Mouse (Mus musculus) naive thymus-derived CD4-positive, alpha-beta T cell, adult 5 months (primary cell): ENCODE results near the gene Fancm. TPM values are rescaled to one million over a fixed set of nuclear protein-coding genes. Genes with fewer than 3 reads are reported as not detected.

Experiments used
- polyA plus RNA-seq: library from polyadenylated mRNA; unstranded; fragments of 100-300 nt; shearing (Covaris generic); gene quantifications from one replicate; pipeline ENCODE4 v1.2.1, GENCODE M21; 2017

The Fancm gene
- 15.7 TPM for polyA plus RNA-seq

GRCm38 (mm10) chr12:65075085-65075732, at the start of gene Fancm:
Gene Fancm (plus strand): TSS chr12:65075603.

GRCm38 (mm10) chr12:65036190-65036870, 39.1 kb upstream of the Fancm start, which contains the start of gene Prpf39:
Gene Prpf39 (plus strand): TSS chr12:65036333.

GRCm38 (mm10) chr12:65073611-65074178, 1.7 kb upstream of the Fancm start, which contains the start of gene Fkbp3:
Gene Fkbp3 (minus strand): TSS chr12:65074007.

GRCm38 (mm10) chr12:65172021-65172951, 96.9 kb downstream of the Fancm start, which contains the start of gene Mis18bp1:
Gene Mis18bp1 (minus strand): TSS chr12:65172604.

Other genes with a start within 250 kb of the Fancm start
- 13.9 TPM for gene Gm527, start 157.7 kb upstream of the Fancm start, polyA plus RNA-seq
- 28.5 TPM for gene Klhl28, start 110.1 kb upstream of the Fancm start, polyA plus RNA-seq
- 50.1 TPM for gene Togaram1, start 109.8 kb upstream of the Fancm start, polyA plus RNA-seq
- gene Prpf39, start 39.3 kb upstream of the Fancm start, polyA plus RNA-seq = 109 TPM
- gene Fkbp3, start 1.6 kb upstream of the Fancm start, polyA plus RNA-seq = 180 TPM
- gene Mis18bp1, start 97.0 kb downstream of the Fancm start, polyA plus RNA-seq = 1.0 TPM
- gene Wdr20rt, start 149.9 kb downstream of the Fancm start, polyA plus RNA-seq = not detected